Mouse (Mus musculus): ENCODE results near the gene Atp8a1. TPM values are rescaled to one million over a fixed set of nuclear protein-coding genes. Genes with fewer than 3 reads are reported as not detected.
A peak's percentile ranks its signal among the peaks of the same experiment; 100 is the strongest.

The Atp8a1 gene
- polyA plus RNA-seq, 1 experiment from 2014 or later: 31.3 TPM

GRCm38 (mm10) chr5:67848511-67849014 is 1.3 kb upstream of the Atp8a1 start:
- no peaks in the 10 kb centered on the region for H3K36me3 ChIP-seq
- H3K4me3 ChIP-seq: no peak overlapping the region
- 55% methylated on average over 12 of the region's 12 CpGs for WGBS
- H3K27ac ChIP-seq (replicated peaks): peak overlapping the region; percentile 85
- H3K9me3 ChIP-seq: no peaks in the 10 kb centered on the region
- H3K4me1 ChIP-seq: peaks cover 36% of the 10 kb centered on the region
- H3K27me3 ChIP-seq: no peaks in the 10 kb centered on the region
- ATAC-seq (ENCODE audit: low FRiP score, low read depth): no peak
- H3K9ac ChIP-seq (replicated peaks): no peak overlapping the region
- H3K4me2 ChIP-seq (replicated peaks): peak overlapping the region; percentile 81

DNA sequence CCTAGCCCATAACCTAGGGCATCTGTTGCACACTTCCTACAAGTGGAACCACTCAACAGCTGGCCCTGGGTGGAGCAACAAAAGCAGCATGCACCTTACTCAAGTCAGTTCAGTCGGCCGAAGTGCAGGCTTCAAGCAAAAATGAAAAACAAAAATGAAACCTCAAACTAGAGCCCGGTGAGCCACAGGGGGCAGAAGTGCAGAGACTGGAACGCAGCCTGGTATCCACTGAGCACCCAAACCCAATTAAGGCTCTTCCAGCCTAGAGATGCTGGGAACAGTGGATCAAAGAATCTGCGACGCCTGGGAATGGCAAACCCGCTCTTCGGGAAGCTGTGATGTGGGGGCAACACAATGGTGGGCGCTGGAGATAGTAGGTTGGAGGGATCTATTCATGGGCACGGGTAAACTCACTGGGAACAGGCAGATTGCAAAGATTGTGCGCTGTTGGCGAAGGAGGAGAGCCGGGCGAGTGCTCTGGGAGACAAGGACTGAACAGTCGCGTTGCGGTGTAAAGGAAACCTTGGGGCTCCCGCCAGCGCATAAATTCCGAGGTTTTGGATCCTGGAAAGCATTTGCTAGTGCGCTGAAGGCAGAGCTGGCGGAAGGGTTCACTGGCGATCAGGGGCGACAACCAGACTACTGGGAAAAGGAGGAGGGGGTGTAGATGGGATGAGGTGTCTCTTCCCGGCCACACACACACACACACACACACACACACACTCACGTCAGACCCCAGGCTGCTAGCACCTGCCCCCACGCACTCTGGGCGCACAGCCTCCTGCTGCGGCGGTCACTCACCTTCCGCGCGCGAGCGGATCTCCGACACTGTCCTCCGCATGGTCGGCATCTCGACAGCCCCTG is 641 bp downstream of the Atp8a1 start:
- ATAC-seq (ENCODE audit: low FRiP score, low read depth): peak; percentile 6
- Histone ChIP-seq H3K4me2 (replicated peaks) (peak overlapping the region; percentile 81), H3K36me3 (no peaks in the 10 kb centered on the region), H3K4me1 (peaks cover 48% of the 10 kb centered on the region), H3K27ac (replicated peaks) (peak overlapping the region; percentile 85), H3K9ac (replicated peaks) (peak overlapping the region; percentile 79), H3K4me3 (peak overlapping the region; percentile 86), H3K9me3 (no peaks in the 10 kb centered on the region), H3K27me3 (no peaks in the 10 kb centered on the region)
- WGBS: under 1% methylated on average over 39 of the region's 39 CpGs

- no peaks in the 10 kb centered on the region for H3K36me3 ChIP-seq
- peak overlapping the region; percentile 86 for H3K4me3 ChIP-seq
- H3K27ac ChIP-seq (replicated peaks): no peak overlapping the region
- H3K4me1 ChIP-seq: peaks cover 54% of the 10 kb centered on the region
- 37% methylated on average over 8 of the region's 8 CpGs for WGBS
- no peaks in the 10 kb centered on the region for H3K27me3 ChIP-seq
- H3K4me2 ChIP-seq (replicated peaks): peak overlapping the region; percentile 81
- no peaks in the 10 kb centered on the region for H3K9me3 ChIP-seq
- no peak for ATAC-seq (ENCODE audit: low FRiP score, low read depth)
- H3K9ac ChIP-seq (replicated peaks): no peak overlapping the region; the same call in 1 of the 2 replicates
Observed at GRCm38 (mm10) chr5:67845190-67845691, 2.0 kb downstream of the Atp8a1 start.

DNA sequence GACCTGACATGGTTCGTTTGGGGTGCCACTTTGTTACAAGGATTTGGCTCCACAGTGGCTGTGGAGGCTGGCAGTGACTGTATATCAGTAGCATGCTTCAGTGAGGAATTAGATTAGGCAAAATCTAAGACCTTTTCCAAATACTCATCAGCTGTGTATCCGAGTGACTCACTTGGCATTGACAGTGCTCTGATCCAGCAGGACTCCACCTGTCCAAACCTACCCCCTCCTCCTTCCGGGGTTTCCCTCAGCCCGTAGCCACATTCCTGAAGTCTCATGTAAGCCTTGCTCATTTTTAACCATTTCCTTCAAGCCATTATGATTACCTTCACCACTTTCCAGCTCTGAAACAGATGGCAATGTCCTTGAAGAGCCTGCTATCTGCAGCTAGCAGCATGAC is 3.2 kb downstream of the Atp8a1 start:
- peaks cover 54% of the 10 kb centered on the region for H3K4me1 ChIP-seq
- H3K27me3 ChIP-seq: no peaks in the 10 kb centered on the region
- H3K27ac ChIP-seq (replicated peaks): no peak overlapping the region
- ATAC-seq (ENCODE audit: low FRiP score, low read depth): no peak
- no peaks in the 10 kb centered on the region for H3K36me3 ChIP-seq
- WGBS: 82% methylated on average over 4 of the region's 4 CpGs
- no peak overlapping the region for H3K4me3 ChIP-seq
- no peak overlapping the region for H3K4me2 ChIP-seq (replicated peaks)
- no peaks in the 10 kb centered on the region for H3K9me3 ChIP-seq
- no peak overlapping the region for H3K9ac ChIP-seq (replicated peaks)

DNA sequence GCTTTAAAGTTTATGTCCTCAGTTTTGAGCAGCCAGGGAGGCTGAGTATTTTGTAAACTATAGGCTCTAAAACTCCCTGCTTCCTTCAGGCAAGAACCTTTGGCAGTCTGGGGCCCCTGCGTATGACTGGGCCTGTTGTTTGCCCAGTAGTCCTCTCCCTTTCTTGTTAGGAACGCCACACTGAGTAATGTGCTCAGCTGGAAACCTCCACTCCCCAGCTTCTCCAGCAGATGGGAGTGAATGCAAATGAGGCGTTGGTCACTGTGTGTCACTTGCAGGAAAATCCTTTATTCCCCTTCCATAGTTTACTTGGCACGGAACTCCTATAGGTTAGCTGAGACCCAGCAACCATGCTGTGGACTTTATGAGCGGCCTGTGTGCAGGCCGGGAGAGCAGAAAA is 4.9 kb downstream of the Atp8a1 start:
- Histone ChIP-seq H3K36me3 (0 out of 2 replicates have a peak, but pooled peaks cover under 1% of the 10 kb centered on the region), H3K4me2 (replicated peaks) (peak overlapping the region; percentile 20; the same call in 1 of the 2 replicates), H3K9me3 (no peaks in the 10 kb centered on the region), H3K9ac (replicated peaks) (no peak overlapping the region; the same call in 1 of the 2 replicates), H3K4me1 (peaks cover 42% of the 10 kb centered on the region), H3K4me3 (no peak overlapping the region), H3K27ac (replicated peaks) (peak overlapping the region; percentile 67), H3K27me3 (no peaks in the 10 kb centered on the region)
- 20% methylated on average over 6 of the region's 6 CpGs for WGBS
- ATAC-seq (ENCODE audit: low FRiP score, low read depth): no peak

DNA sequence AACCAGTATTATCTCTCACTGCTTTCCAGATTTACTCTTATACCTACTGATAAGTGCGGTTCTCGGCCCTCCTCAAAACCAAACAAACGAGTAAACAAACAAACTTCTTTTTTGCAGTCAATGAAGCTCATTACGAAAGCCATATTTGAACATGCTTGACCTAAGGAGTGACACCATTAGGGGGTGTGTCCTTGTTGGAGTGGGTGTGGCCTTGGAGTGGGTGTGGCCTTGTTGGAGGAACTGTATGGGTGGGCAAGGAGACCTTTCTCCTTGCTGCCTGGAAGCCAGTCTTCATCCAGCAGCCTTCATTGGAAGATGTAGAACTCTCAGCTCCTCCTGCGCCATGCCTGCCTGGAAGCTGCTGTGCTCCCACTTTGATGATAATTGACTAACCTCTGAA is 13.4 kb downstream of the Atp8a1 start:
- Histone ChIP-seq H3K9ac (replicated peaks) (no peak overlapping the region), H3K4me3 (no peak overlapping the region), H3K27me3 (no peaks in the 10 kb centered on the region), H3K9me3 (no peaks in the 10 kb centered on the region), H3K27ac (replicated peaks) (no peak overlapping the region), H3K36me3 (peaks cover 5% of the 10 kb centered on the region), H3K4me1 (no peaks in the 10 kb centered on the region), H3K4me2 (replicated peaks) (no peak overlapping the region)
- ATAC-seq (ENCODE audit: low FRiP score, low read depth): no peak
- WGBS: 94% methylated on average over 5 of the region's 5 CpGs

DNA sequence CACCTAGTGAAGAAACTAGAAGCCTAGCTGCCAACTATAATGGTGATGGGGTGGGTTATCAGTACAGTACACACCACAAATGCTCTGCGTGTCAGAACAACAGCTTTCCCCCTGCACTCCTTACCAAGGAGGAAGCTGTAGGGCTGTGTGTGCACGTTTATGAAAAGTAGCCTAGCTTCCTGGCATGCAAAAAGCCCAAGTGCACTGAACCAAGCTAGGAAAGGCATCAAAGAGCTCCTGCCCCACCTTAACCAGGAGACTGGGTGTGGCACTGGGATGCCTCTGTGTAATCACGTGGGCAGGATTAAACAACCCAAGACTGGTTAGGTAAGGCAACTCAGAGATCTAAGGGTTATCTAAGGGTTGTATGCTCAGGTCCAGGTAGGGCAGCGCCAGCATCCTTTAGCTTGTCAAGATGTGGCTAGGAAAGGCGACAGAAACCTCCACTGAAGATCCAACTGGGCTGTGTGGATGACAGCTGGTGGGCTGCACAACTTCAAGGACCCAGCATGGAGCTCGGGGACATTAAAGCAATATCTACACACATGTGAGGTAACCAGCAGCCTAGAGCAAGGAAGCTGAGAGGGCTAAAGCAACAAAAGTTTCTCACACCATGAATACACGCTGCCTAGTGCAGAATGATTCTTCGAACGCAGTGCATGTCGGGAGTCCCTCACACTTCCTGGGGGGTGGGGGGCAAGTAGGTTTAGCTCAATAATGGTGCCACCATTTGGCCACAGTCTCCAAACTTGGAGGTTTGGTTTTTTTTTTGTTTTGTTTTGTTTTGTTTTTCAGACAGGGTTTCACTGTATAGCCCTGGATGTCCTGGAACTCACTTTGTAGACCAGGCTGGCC is 15.7 kb downstream of the Atp8a1 start:
- Histone ChIP-seq H3K27ac (replicated peaks) (no peak overlapping the region), H3K4me2 (replicated peaks) (no peak overlapping the region), H3K36me3 (peaks cover 3% of the 10 kb centered on the region), H3K9ac (replicated peaks) (no peak overlapping the region), H3K9me3 (no peaks in the 10 kb centered on the region), H3K27me3 (no peaks in the 10 kb centered on the region), H3K4me3 (no peak overlapping the region), H3K4me1 (no peaks in the 10 kb centered on the region)
- 86% methylated on average over 10 of the region's 10 CpGs for WGBS
- no peak for ATAC-seq (ENCODE audit: low FRiP score, low read depth)

GRCm38 (mm10) chr5:67828356-67828755 is 18.9 kb downstream of the Atp8a1 start:
- 89% methylated on average over 3 of the region's 3 CpGs for WGBS
- Histone ChIP-seq H3K9ac (replicated peaks) (no peak overlapping the region), H3K9me3 (no peaks in the 10 kb centered on the region), H3K27me3 (no peaks in the 10 kb centered on the region), H3K36me3 (no peaks in the 10 kb centered on the region), H3K4me3 (no peak overlapping the region), H3K4me1 (peaks cover 5% of the 10 kb centered on the region; the same call in 1 of the 2 replicates), H3K4me2 (replicated peaks) (no peak overlapping the region), H3K27ac (replicated peaks) (no peak overlapping the region)
- no peak for ATAC-seq (ENCODE audit: low FRiP score, low read depth)

- H3K27ac ChIP-seq (replicated peaks): no peak overlapping the region
- H3K9ac ChIP-seq (replicated peaks): no peak overlapping the region
- no peaks in the 10 kb centered on the region for H3K27me3 ChIP-seq
- H3K4me3 ChIP-seq: no peak overlapping the region
- H3K9me3 ChIP-seq: no peaks in the 10 kb centered on the region
- 92% methylated on average over 3 of the region's 3 CpGs for WGBS
- H3K36me3 ChIP-seq: no peaks in the 10 kb centered on the region
- peaks cover 5% of the 10 kb centered on the region; the same call in 1 of the 2 replicates for H3K4me1 ChIP-seq
- H3K4me2 ChIP-seq (replicated peaks): no peak overlapping the region
- no peak for ATAC-seq (ENCODE audit: low FRiP score, low read depth)
Observed at GRCm38 (mm10) chr5:67826935-67827334, 20.3 kb downstream of the Atp8a1 start.

GRCm38 (mm10) chr5:67826278-67826677 is 21.0 kb downstream of the Atp8a1 start:
- no peak for ATAC-seq (ENCODE audit: low FRiP score, low read depth)
- H3K4me2 ChIP-seq (replicated peaks): no peak overlapping the region
- H3K27me3 ChIP-seq: no peaks in the 10 kb centered on the region
- no peak overlapping the region for H3K4me3 ChIP-seq
- WGBS: 88% methylated on average over 9 of the region's 9 CpGs
- H3K36me3 ChIP-seq: no peaks in the 10 kb centered on the region
- peaks cover 5% of the 10 kb centered on the region; the same call in 1 of the 2 replicates for H3K4me1 ChIP-seq
- H3K9me3 ChIP-seq: no peaks in the 10 kb centered on the region
- no peak overlapping the region for H3K27ac ChIP-seq (replicated peaks)
- no peak overlapping the region for H3K9ac ChIP-seq (replicated peaks)

GRCm38 (mm10) chr5:67824600-67824999 is 22.6 kb downstream of the Atp8a1 start:
- no peak overlapping the region for H3K9ac ChIP-seq (replicated peaks)
- no peaks in the 10 kb centered on the region for H3K27me3 ChIP-seq
- no peaks in the 10 kb centered on the region for H3K9me3 ChIP-seq
- H3K4me1 ChIP-seq: peaks cover 5% of the 10 kb centered on the region; the same call in 1 of the 2 replicates
- no peak overlapping the region for H3K4me2 ChIP-seq (replicated peaks)
- WGBS: 88% methylated on average over 2 of the region's 2 CpGs
- no peak overlapping the region for H3K4me3 ChIP-seq
- H3K36me3 ChIP-seq: no peaks in the 10 kb centered on the region
- ATAC-seq (ENCODE audit: low FRiP score, low read depth): no peak
- no peak overlapping the region for H3K27ac ChIP-seq (replicated peaks)

Data from midbrain, embryonic 12.5 days (tissue).